Mouse (Mus musculus) MEL-GATA-1-ER (cell line): ENCODE results near the gene Myo5a.
A peak's percentile ranks its signal among the peaks of the same experiment; 100 is the strongest.

Experiments used
- DNase-seq: peaks from one replicate; pipeline ENCODE4 v3.0.0-alpha.2; 2012; ENCODE audit warnings: low read depth; ENCODE audit errors: extremely low read depth

Myo5a gene

DNA sequence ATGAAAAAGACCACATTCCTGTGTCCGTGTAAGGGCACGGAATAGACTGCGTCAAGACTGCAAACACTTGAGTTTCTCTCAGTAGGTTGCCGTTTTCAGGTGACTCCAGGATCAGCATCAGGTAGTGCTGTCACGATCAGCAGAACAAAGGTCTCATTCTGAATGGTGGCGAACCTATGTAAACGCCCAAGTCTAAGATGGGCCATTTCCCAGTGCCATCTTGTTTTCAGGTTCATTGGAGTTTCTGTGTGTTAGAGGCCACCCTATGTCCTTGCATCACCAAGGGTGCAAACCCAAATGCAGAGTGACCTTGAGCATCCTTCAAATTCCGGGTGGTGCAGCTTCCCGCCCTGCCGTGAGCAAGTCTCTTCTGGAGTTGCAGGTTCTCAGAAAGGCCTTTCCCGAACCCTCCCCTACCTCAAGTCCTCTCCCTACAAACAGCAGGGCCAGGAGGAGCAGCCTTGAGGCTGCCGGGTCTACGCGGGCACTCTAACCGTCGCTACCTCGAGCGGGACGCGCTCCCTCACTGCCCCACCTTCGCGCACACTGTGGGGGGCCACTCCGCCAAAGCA lies at the start of gene Myo5a:
Gene Myo5a (plus strand): TSS at position 559 of the 572 bp plus-strand sequence.
- peak; percentile 19 for DNase-seq

DNA sequence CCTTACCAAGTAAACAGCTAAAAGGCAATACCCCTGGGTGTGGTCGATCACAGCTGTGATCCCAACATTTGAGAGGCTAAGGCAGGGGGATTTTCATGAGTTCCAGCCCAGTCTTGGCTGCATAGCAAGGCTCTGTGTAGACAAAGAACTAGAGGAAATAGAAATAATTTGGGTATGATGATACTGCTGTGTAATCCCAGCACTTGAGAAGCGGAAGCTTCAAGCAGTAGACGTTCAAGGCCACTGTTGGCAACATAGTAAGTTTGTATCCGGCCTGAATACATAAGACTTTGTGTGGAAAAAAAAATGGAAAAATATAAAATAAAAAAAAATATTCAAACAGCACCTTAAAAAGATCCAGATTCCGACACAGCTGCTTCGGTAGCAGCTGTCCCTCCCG lies 48.3 kb upstream of the Myo5a start:
- no peak for DNase-seq

DNA sequence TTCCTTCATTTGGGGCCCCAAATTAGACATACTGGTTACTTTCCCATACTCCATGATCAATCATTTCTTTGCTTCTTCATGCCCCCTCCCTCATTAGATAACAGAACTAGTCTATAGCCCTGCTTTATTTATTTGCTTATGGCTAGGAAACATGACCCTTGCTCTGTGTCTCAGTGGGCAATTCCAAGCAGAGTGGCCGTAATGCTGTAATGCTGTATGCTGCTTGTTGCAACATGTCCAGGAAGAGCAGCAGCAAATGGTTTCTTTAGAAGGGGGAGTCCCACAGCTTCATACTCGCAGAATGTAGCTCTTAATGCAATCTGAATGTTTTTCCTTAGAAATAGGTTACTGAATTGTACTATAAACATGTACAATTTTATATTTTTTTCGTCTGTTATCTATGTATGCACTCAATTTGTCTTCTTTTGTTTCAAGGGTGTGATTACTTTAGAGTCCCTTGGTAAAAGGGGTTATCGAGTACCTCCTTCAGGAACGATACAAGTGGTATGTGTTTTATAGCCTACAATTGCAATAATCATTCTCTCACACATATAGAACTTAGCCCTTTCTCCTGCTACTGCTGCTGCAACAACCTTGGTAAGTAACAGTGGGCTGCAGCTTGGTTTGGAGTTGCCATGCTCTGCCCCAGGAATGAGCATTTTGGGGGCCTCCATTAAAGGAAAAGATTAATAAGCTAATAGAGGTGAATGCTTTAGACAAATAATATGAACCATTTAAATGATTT lies 47.5 kb upstream of the Myo5a start:
- no peak for DNase-seq

DNA sequence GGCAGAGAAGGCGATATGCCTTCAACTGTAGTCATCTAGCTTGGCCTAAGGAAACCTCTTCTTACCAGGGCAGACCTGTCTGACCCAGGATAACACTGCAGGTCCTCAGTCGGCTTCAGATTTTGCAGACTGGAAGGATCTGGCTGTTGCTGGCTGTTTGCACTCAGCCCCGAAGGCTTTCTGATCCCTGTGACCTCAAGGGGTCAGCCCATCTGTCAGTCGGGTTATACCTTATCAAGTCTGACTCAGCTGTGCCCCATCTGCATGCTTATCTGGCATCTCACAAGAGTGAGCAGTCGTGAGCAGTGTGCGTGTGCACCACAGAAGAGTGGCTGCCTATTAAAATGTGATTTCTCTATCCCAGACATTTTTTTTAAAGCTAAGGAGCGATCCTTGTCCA lies 46.7 kb upstream of the Myo5a start:
- no peak for DNase-seq

DNA sequence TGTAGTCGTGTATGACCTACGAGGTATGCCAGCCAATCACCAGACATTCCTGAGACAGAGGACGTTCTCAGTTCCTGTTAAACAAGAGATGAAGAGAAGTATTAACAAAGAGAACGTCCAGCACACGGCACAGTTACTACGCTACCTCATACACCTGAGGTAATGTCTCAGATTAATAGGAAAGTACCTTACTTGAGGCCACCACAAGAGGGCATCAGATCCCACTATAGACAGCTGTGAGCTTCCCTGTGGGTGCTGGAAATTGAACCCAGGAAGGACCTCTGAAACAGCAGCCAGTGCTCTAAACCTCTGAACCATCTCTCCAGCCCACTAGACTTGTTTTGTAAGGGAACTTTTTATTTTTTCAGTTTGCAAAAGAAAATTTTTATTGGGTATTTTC lies 45.1 kb upstream of the Myo5a start:
- no peak for DNase-seq

DNA sequence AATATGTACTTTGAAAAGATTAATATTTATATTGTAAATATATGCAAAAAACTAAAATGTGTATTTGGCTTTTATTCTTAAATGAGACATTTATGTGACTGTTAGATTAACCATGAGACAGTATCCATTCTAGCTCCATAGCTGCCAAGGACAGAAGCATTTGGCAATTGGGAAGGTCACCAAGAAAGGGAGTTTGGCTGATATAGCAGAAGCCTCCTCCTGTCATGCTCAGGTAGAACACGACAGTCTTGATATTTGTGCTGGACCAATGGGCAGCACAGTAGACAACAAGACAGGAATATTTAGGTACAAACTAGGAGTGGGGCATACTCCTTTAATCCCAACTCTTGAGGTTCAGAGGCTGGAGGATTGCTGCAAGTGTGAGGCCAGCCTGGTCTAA lies 38.4 kb upstream of the Myo5a start:
- DNase-seq = no peak

DNA sequence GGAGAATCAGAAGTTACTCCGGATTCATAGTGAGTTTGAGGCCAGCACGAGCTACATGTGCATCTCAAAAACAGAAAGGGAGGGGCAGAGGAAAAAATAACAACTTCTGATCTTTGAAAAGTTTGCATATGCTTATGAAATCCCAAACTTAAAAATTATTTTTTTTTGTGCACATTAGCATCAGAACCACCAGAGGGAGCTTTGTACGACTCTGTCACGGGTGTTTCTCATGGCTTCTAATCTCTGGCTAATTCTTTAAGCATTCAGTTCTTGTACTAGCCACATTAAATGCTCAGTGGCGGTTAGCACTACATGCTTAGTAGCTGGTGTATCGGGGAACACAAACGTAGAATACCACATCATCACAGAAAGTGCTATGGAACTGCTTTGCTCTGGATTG lies 37.7 kb upstream of the Myo5a start:
- DNase-seq = peak; percentile 35

DNA sequence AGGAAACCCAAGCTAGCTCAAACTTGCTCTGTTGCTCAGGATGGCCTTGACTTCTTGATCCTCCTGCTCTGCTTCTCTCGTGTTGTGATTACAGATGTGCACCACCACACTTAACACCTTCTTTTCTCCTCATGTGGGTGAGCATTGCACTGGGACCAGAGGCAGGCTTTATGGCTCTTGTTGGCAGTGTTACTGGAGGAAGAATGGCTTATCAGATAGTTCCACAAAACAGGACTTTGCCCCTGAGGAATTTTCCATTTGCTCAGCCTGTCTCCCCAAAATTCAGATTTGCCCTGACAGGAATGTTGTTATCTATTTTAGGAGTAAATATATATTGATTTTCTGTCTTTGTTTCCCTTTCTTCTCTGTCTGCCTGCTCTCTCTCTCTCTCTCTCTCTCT lies 36.1 kb upstream of the Myo5a start:
- DNase-seq = no peak

DNA sequence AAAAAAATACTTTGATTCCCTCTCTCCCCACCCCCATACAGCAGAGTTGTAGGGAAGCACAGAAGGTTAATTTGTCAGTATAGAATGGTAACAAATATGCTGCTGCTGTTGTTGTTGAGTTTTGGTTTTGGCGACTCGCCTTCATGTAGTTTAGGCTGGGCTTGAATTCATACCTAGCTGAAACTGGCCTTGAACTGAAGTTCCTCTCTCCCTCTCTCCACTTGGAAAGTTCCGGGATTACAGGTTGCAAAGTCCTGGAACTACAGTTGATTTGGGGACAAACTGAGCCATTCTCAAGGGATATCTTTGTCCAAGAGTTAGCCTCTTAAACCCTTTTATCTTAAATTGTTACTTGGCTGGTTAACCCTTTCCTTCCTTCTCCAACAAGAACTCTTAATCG lies 34.9 kb upstream of the Myo5a start:
- DNase-seq = no peak

DNA sequence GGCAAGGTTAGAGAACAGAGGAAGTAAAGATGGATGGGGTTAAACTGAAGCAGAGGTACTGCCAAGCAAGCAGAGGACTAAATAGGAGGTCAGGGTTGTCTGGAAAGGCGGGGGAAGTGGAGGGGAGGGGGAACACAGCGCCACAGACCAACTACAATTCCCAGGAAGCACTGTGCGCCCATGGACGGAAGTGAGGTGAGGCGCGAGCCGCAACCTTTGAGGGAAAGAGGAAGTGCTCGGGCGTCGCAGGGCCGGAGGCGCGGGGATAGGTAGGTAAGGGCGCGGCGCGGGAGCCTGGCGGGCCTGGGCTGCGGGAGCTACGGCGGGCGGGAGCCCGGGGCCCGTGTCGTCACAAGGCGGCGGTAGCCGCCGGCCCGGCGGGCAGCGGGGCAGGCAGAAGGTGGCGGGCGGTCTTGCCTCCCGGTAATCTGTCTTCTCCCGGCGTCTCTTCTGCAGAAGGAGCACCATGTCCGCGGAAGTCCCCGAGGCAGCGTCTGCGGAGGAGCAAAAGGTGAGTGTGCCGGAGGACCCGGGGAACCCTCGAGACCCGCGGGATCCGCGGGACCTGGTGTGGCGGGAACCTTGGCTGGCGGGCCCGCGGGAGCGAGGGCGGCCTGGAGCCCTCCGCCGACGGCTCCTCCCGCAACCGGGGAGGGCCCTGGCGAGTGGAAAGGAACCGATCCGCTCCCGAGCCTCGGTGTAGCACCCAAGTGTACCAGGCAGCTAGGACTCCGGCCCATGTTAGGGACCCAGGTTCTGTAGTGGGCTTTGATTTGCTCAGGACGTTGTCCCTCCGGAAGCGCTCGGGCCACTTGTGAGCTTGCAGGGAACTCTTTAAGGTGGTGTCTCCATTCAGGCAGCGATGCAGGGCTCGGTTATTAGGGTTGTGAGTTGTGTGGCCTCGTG lies 33.1 kb upstream of the Myo5a start, which contains the start of gene Arpp19:
Gene Arpp19 (plus strand): TSS at position 164 of the 906 bp plus-strand sequence.
- DNase-seq = peak; percentile 83

DNA sequence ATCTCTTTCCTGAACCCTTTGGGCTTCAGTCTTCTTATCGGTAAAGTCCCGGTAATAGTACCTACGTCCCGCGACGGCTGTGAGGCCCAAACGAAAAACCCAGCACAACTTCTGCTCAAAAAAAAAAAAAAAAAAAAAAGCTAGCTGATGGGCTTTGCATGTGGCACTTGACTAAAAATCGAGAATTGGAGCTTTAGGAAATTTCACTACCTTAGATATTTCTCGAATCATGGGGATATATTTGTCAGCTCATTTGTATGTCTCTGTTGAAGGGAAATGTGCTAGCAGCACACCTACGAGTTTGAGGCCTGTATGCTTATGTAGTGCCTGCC lies 32.5 kb upstream of the Myo5a start:
- DNase-seq = peak; percentile 34

DNA sequence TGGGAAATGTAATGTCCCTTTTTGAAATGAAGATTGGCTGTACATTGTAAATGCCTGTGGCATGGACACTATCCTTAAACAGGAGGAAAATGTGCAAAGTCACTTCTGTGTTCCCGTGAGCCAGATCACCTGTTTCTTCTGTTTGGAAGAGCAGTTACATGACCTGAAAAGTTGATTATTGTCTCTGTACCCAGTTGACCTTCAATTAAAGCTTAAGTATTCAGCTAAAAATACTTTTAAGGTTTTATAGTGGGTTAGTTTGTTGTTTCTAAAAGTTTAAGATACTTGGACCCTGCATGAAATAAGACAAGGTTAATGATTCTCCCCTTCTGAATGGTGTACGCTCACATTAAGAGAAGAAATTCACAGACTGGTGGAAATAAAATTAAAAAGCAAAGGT lies 30.2 kb upstream of the Myo5a start:
- no peak for DNase-seq

DNA sequence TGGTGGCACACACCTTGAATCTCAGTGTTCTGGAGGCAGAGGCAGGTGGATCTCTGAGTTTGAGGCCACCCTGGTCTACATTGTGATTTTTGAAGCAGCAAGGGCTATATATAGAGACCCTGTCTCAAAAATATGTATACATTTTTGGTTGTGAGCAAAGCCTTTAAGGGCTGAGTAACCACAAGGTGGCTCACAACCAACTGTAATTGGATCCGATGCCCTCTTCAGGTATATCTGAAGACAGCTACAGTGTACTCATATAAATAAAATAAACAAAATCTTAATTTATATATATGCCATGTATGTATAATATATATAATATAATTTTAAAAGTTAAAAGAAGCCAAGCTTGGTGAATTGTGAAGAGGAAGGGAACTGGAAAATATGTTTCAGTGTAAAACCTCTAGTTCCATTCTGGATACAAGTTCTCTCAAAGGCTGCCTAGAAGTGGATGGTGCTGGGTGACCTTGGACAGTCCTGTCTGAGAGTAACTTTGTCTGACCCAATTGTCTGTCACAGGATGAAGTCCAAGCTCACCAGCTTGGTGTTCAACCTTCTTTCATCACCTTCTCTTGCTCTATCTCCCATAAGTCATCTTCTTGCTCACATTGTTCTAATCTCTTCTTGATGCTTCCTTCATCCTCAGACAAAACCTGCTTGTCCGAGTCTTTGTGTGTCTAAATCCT lies 28.8 kb upstream of the Myo5a start:
- DNase-seq = no peak

DNA sequence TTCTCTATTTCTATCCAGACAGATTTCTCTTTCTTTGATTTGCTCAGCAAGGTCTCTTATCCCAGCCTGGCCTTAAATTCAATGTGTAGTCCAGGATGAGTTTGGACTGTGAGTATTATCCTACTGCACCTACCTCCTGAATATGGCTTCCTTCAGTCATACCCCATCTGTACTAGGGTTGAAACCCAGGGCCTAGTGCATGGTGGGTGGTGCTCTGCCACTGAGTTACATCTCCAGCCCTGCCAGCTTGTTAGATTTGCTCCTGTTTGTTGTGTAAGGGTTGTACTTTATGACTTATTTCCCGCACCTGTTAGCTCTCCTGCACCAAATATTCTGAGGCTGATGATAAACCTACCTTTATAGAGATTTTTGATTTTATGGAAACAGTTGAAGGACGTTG lies 27.6 kb upstream of the Myo5a start:
- DNase-seq = no peak

DNA sequence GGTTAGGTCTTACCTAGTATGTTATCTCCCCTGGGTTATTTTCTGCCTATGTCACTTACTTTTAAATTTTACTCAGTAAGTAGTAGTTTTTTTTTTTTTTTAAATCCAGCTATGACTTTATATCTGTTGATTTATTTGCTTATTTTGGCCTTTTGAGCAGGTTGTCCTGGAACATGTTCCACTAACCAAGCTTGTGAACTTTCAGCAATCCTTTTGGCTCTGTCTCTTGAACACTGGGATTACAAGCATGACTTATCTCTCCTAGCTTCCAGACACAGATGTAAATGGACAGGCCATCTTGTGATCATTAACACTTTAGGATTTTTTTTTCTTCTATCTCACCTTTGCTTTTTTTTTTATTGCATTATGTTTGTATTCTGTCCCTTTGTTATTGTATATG lies 23.7 kb upstream of the Myo5a start:
- no peak for DNase-seq

DNA sequence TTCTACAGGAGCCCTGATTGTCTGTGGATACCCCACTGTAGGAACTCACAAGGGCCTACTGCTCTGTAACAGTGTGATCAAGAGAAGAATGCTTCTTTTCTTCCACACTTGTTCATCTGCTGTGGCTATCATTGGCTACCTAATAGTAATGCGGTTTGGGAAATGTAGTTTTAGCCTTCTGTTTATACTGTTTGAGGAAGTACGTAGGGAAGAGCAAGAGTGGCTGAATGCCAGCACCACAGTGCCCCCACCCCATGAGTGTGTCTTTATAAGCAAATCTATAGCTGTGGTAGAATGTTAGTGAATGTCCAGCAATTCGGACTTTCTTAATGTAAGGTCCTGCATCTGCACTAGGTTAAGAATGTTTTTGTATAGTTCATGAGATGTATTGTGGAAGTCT lies 21.7 kb upstream of the Myo5a start:
- peak; percentile 56 for DNase-seq

DNA sequence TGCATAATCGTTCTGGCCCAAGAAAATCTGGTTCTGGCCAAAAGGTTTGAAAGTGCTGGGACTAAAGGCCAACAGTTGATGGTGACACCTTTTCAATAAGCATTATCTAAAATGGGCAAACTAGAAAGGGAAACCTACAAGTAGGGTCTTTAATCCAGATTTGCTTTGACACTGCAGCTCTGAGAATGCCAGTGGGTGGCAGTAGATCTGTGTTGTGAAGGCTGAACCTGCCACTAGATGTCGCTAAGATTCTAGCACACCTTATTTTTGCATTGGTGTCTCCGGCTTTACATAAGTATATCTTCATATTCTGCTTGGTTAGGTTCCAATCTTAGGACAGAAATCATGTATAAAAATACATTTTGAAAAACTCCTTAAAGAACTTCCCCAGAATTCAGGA lies 20.8 kb upstream of the Myo5a start:
- peak; percentile 56 for DNase-seq

DNA sequence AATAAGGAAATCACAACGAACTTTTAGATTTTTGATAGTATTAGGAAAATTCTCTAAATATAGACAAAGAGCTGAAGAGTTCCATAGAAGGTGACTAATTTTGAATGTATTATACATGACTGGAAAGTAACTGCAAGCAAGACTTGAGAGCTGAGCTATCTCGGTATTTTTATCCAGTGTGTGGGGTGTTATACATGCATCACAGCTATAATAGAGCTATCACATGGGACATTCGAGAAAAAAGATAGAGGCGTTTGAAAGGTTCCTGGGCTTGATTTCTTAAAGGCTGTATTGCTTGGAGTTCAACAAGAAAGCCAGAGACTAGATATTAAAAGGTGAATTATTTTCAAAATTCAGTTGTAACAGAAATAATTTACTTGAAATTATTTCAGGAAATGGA lies 19.0 kb upstream of the Myo5a start:
- no peak for DNase-seq

DNA sequence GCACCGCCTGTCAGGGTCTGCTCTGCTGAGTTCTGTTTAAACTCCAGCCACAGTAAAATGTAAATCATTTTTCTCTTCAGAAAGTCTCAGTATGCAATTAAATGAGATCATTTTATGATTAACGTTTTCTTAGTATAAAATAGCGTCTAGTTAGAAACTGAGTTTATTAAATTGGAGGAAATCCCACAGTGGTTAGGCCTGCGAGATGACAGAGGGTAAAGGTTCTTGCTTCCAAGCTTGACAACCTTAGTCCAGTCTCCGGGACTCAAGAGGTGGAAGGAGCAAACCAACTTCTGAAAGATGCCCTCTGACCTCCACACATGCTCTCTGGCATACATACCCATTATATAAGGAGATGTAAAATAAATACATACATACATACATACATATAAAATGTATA lies 15.8 kb upstream of the Myo5a start:
- no peak for DNase-seq

DNA sequence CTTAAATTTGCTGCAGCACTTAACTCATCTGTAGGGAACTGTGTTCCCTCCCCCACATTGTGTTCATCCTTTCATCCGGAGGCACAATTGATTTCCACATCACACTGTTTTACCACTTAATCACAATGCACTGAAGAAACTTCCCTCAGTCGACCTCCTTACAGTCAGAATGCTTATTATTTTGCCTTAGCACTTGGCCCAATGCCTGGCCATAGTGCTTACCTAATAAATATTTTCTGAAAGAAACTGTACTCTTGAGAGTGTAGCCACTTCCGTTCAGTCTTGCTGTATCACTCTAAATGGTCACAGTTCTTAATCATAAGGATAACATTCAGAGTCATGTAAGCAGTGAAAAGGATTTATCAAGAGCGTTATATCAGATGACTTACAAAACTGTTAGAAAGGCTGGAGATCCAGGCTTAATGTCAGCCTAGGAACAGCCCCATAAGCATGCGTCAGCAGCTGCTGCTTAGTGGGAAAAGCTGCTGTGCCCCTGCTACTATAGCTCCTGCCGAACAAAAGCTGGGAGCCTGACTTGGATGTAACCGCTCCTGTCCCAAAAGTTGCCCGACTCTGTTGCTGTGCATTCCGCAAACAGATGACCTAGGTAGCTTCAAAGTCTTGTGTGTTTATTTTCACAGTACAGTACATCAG lies 6.0 kb upstream of the Myo5a start:
- DNase-seq = no peak

DNA sequence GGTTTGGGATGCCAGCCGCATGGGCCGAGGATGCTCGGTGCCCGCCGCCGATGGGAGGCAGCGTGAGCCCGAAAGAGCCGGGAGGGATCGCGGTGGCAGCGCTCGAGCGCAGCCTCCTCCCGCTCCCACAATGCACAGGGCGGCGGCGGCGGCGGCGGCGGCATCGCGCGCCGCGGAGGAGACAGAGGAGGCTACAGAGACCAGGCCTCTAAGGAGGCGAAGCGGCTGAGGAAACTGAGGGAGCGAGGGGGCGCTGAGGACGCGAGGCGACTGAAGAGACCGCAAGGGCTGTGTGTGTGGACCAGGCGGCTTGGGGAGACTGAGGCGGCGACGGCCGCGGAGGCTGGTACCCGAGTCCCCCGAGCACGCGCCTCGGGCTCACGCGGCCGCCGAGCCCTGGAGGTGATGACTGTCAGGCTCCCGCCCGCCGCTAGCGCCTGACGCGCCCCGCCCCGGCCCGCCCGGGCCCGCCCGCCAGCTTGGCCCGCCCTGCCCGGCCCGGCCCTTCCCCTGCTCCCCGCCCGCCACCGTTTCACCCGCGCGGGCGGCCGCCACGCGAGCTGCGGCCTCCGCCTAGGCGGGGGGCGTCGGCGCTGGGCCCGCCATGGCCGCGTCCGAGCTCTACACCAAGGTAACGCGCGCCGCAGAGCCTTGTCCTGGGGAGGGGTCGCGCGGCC lies 352 bp downstream of the Myo5a start:
- DNase-seq = peak; percentile 32
